Mouse (Mus musculus) spleen, postnatal 36 days (tissue): Measurements from ENCODE around the gene Zfp600.
"Not testable (repeated sequence)": the region's sequence is repeated elsewhere in the genome, so short reads cannot be mapped to it uniquely, and the experiment has no call there.

Experiments
- DNase-seq, 2 experiments: peaks; one replicate each; pipeline ENCODE4 v3.0.0; 2022; ENCODE audit warnings: low spot score in 2 of 2, mixed read lengths in 1 of 2

Gene Zfp600

GRCm38 (mm10) chr4:146156524-146156923 lies at the start of gene Zfp600:
Zfp600 (plus strand) TSS chr4:146156824.
- DNase-seq, result not testable (repeated sequence)

- DNase-seq, result not testable (repeated sequence)
Observed at GRCm38 (mm10) chr4:146162893-146163292, 6.3 kb downstream of the Zfp600 start.

GRCm38 (mm10) chr4:146167202-146167832 lies 10.7 kb downstream of the Zfp600 start:
- DNase-seq, result not testable (repeated sequence)

- DNase-seq, result peak in 1 of 2 experiments; percentile 16
Observed at GRCm38 (mm10) chr4:146167879-146168532, 11.4 kb downstream of the Zfp600 start.

- DNase-seq, result not testable (repeated sequence)
Observed at GRCm38 (mm10) chr4:146168730-146169215, 12.1 kb downstream of the Zfp600 start.

GRCm38 (mm10) chr4:146173378-146174226 lies 17.0 kb downstream of the Zfp600 start:
- peak; percentile 21 to 31 for DNase-seq

- DNase-seq, result not testable (repeated sequence)
Observed at GRCm38 (mm10) chr4:146204357-146204756, 47.7 kb downstream of the Zfp600 start.

GRCm38 (mm10) chr4:146239252-146240244 lies 82.9 kb downstream of the Zfp600 start:
- DNase-seq, result not testable (repeated sequence)

- peak; percentile 0 to 1 for DNase-seq
Observed at GRCm38 (mm10) chr4:146242119-146242518, 85.5 kb downstream of the Zfp600 start.
